Mouse (Mus musculus) bone marrow, adult 2 months (tissue): ENCODE data around the gene Fam183b.

Experiments
- CTCF ChIP-seq: fragments of 200-500 bp; IDR thresholded peaks from 2 replicates; pipeline ENCODE4 v1.5.1; 2011; ENCODE audit warnings: low read length, control low read depth; ENCODE audit not compliant: control insufficient read depth, insufficient read depth
- POLR2A ChIP-seq: fragments of 200-500 bp; IDR thresholded peaks from 2 replicates; pipeline ENCODE4 v1.6.1; 2011; ENCODE audit warnings: low read depth, mild to moderate bottlenecking, control low read depth, low read length, borderline replicate concordance; ENCODE audit not compliant: control insufficient read depth

DNA sequence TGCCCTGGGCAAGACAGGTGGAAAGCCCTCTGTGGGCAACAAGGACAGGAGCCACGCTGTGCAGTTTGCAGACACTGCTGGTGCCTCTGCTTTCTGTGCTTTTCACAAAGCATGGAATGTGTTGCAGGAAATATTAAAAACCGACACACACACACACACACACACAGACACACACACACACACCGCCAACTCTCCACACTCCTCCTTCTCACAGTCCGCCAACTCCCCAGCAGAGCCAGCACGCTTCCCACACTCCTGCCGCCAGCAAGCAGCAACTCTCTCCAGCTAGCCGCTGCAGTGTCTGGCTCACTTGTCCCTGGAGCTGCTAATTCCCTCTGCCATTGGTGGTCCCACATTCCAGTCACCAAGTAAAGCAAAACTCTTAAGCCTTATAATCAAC lies 4.9 kb downstream of the Fam183b start:
- TF ChIP-seq CTCF (no peak), POLR2A (no peak)
